ENCODE assay signal across 13 mouse cellular contexts in the genomic region with DNA sequence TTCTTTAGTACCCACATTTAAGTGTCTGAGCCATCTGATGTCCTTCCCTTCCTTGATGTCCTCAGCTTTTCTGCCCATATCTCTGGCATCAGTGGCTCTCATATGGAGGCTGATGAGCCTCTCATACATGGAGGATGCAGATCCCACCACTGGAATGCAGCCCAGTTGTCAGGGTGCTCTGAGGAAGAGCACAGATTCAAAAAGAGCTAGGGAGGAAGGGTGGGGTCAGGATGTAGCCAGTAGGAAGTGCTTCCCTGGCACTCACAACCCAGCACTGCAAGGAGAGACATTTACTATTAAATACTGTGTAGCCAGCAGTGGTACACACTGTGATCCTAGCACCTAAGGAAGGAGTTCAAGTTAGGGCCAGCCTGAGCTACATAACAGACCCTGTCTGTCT. TPM values are rescaled to one million over a fixed set of nuclear protein-coding genes. Genes with fewer than 3 reads are reported as not detected.
DNase-seq lines count a peak whose midpoint lies in the region; ATAC-seq and TF ChIP-seq lines count a peak whose summit lies in the region.
"Had no signal": no experiment of that assay in that cellular context is flagged by ENCODE, and none has a peak within 500 bp of the region (broad histone marks: within the 10 kb centered on the region; RNA-seq: fewer than 3 reads in every experiment).

No protein-coding gene starts in this region.

- TF ChIP-seq CTCF in left cerebral cortex, adult 2 months (IDR thresholded peaks at IDR 0.05) = no peak
- TF ChIP-seq CTCF in hindbrain, postnatal 0 days (IDR thresholded peaks at IDR 0.05; ENCODE audit: low read depth) = no peak

- intact Hi-C loops in left cerebral cortex, adult 2 months (cut with DNase I) = no loop called here

- peak overlapping the region; percentile 82; the same call in 1 of the 2 replicates for H3K27ac ChIP-seq in left cerebral cortex, adult 2 months
- H3K27ac ChIP-seq in forebrain, embryonic 12.5 days = peak overlapping the region; percentile 90
- peak overlapping the region; percentile 62 for H3K27ac ChIP-seq in hindbrain, postnatal 0 days
- H3K27ac ChIP-seq in midbrain, embryonic 14.5 days (replicated peaks; ENCODE audit: low read depth, low read length) = 0 out of 2 replicates have a peak overlapping the region, but pooled peaks have one; percentile 45
- H3K27ac ChIP-seq: heart, embryonic 10.5 days; limb, embryonic 13.5 days had no signal

- H3K9me3 ChIP-seq in forebrain, embryonic 12.5 days = no peaks in the 10 kb centered on the region
- H3K9me3 ChIP-seq in hindbrain, postnatal 0 days (ENCODE audit: low read length) = no peaks in the 10 kb centered on the region
- H3K9me3 ChIP-seq in midbrain, embryonic 14.5 days (ENCODE audit: control insufficient read depth, low read length) = no peaks in the 10 kb centered on the region
- H3K9me3 ChIP-seq: heart, embryonic 10.5 days; limb, embryonic 13.5 days had no signal

- peaks cover 59% of the 10 kb centered on the region for H3K36me3 ChIP-seq in forebrain, embryonic 12.5 days (replicated peaks)
- peaks cover 48% of the 10 kb centered on the region for H3K36me3 ChIP-seq in hindbrain, postnatal 0 days (ENCODE audit: insufficient read depth, low read length)
- peaks cover 80% of the 10 kb centered on the region for H3K36me3 ChIP-seq in midbrain, embryonic 14.5 days (ENCODE audit: control insufficient read depth, insufficient read depth, low read length)

- H3K4me1 ChIP-seq in forebrain, embryonic 12.5 days = peaks cover 49% of the 10 kb centered on the region
- peaks cover 5% of the 10 kb centered on the region; the same call in 1 of the 2 replicates for H3K4me1 ChIP-seq in hindbrain, postnatal 0 days (ENCODE audit: insufficient read depth, low read length)
- peaks cover 12% of the 10 kb centered on the region for H3K4me1 ChIP-seq in midbrain, embryonic 14.5 days (ENCODE audit: control insufficient read depth, insufficient read depth, low read length)

- H3K27me3 ChIP-seq in forebrain, embryonic 12.5 days = no peaks in the 10 kb centered on the region
- no peaks in the 10 kb centered on the region for H3K27me3 ChIP-seq in hindbrain, postnatal 0 days (ENCODE audit: insufficient read depth, low read length)
- H3K27me3 ChIP-seq in midbrain, embryonic 14.5 days (ENCODE audit: control insufficient read depth, insufficient read depth, low read length) = no peaks in the 10 kb centered on the region
- H3K27me3 ChIP-seq: limb, embryonic 13.5 days had no signal

- H3K4me2 ChIP-seq in forebrain, embryonic 12.5 days = peak overlapping the region; percentile 21; the same call in 1 of the 2 replicates
- H3K4me2 ChIP-seq in hindbrain, postnatal 0 days (ENCODE audit: low read depth, low read length) = no peak overlapping the region
- no peak overlapping the region for H3K4me2 ChIP-seq in midbrain, embryonic 14.5 days (ENCODE audit: low read length)
- H3K4me2 ChIP-seq: limb, embryonic 13.5 days had no signal

- no peak overlapping the region for H3K9ac ChIP-seq in forebrain, embryonic 12.5 days
- no peak overlapping the region for H3K9ac ChIP-seq in hindbrain, postnatal 0 days (replicated peaks; ENCODE audit: low read length)
- no peak overlapping the region for H3K9ac ChIP-seq in midbrain, embryonic 14.5 days (replicated peaks; ENCODE audit: low read length)
- H3K9ac ChIP-seq: limb, embryonic 13.5 days had no signal

- DNase-seq in left cerebral cortex, adult 2 months (ENCODE audit: extremely low spot score in 1 of 2, low spot score in 2 of 2) = no peak
- no peak for DNase-seq in left cerebral cortex, adult 18-20 months (ENCODE audit: low spot score in 2 of 2)
- DNase-seq in hindbrain, postnatal 0 days (ENCODE audit: low spot score) = no peak
- DNase-seq in midbrain, embryonic 14.5 days = no peak
- no peak for DNase-seq in thymus, postnatal 4 days
- DNase-seq in frontal cortex, postnatal 10 days (ENCODE audit: low spot score in 2 of 2) = no peak
- DNase-seq: adrenal gland, postnatal 10 days; cerebellum, adult 11-12 months; kidney, adult 11 months had no signal

- ATAC-seq in forebrain, embryonic 12.5 days (ENCODE audit: low FRiP score) = no peak
- no peak for ATAC-seq in hindbrain, postnatal 0 days
- ATAC-seq in midbrain, embryonic 14.5 days (ENCODE audit: low FRiP score, low TSS enrichment) = no peak
- ATAC-seq: CD4-positive, CD25-positive, alpha-beta regulatory T cell, adult 4 months had no signal

- H3K4me3 ChIP-seq in left cerebral cortex, adult 2 months = no peak overlapping the region
- H3K4me3 ChIP-seq in forebrain, embryonic 12.5 days (replicated peaks) = no peak overlapping the region
- no peak overlapping the region for H3K4me3 ChIP-seq in hindbrain, postnatal 0 days (ENCODE audit: low read length)
- no peak overlapping the region for H3K4me3 ChIP-seq in midbrain, embryonic 14.5 days (replicated peaks; ENCODE audit: low read depth, low read length)
- H3K4me3 ChIP-seq: heart, embryonic 10.5 days; limb, embryonic 13.5 days had no signal

RNA-seq across cellular contexts. Expression of a gene that starts 8.0 kb away (rescaled TPM):
- total RNA-seq in left cerebral cortex, adult 2 months (2021) = under 1 TPM; 0.28 to 0.38 TPM
- total RNA-seq in left cerebral cortex, adult 18-20 months (2021) = under 1 TPM; 0.23 to 0.52 TPM
- polyA plus RNA-seq in forebrain, embryonic 12.5 days (2016; fragmentation: Nextera tagmentation; extraction: Ambion mirVana) = 2.4 TPM in 2 replicates
- total RNA-seq in hindbrain, postnatal 0 days (2014; rRNA removed) = 0.26 and 0.54 TPM in 2 replicates
- 0.63 and 0.76 TPM in 2 replicates for polyA plus RNA-seq in hindbrain, postnatal 0 days (2015; fragmentation: Nextera tagmentation; extraction: Ambion mirVana)
- 1.5 and 1.9 TPM in 2 replicates for polyA plus RNA-seq in midbrain, embryonic 14.5 days (2014; fragmentation: Nextera tagmentation; extraction: Ambion mirVana)
